Mouse (Mus musculus) ES-Bruce4 (cell line): ENCODE measurements around the gene Ltk. TPM values are rescaled to one million over a fixed set of nuclear protein-coding genes. Genes with fewer than 3 reads are reported as not detected.

Source experiments
- H3K27ac ChIP-seq: 2 replicates; pipeline ENCODE4 v1.5.1; 2012; ENCODE audit warnings: low read length, inconsistent platforms; ENCODE audit not compliant: insufficient read depth
- H3K27me3 ChIP-seq: 2 replicates; pipeline ENCODE4 v1.6.1; 2012; ENCODE audit warnings: mild to moderate bottlenecking, low read length, inconsistent platforms; ENCODE audit not compliant: control insufficient read depth, poor library complexity, insufficient read depth, severe bottlenecking
- H3K36me3 ChIP-seq: 2 replicates; pipeline ENCODE4 v1.6.1; 2012; ENCODE audit warnings: inconsistent platforms, mild to moderate bottlenecking, low read length, moderate library complexity; ENCODE audit not compliant: control insufficient read depth, poor library complexity, insufficient read depth, severe bottlenecking
- H3K4me1 ChIP-seq: one replicate; pipeline ENCODE4 v1.8.1; 2011; ENCODE audit warnings: low read length; ENCODE audit not compliant: control insufficient read depth, insufficient read depth
- H3K4me3 ChIP-seq: 2 replicates; pipeline ENCODE4 v1.5.1; 2011; ENCODE audit warnings: low read depth, mild to moderate bottlenecking, low read length
- H3K9ac ChIP-seq: 2 replicates; pipeline ENCODE4 v1.6.1; 2012; ENCODE audit warnings: low read depth, mild to moderate bottlenecking, inconsistent platforms; ENCODE audit not compliant: poor library complexity, severe bottlenecking
- H3K9me3 ChIP-seq: replicated peaks from 2 replicates; pipeline ENCODE4 v1.6.1; 2012; ENCODE audit warnings: mild to moderate bottlenecking, low read length, inconsistent platforms; ENCODE audit not compliant: control insufficient read depth, poor library complexity, insufficient read depth, severe bottlenecking
- CTCF ChIP-seq: IDR thresholded peaks from one replicate; pipeline ENCODE4 v1.8.1; 2011; ENCODE audit warnings: low read depth, low read length
- EP300 ChIP-seq: IDR thresholded peaks from 2 replicates; pipeline ENCODE4 v1.6.1; 2011; ENCODE audit warnings: low read depth, low read length; ENCODE audit not compliant: insufficient read depth
- POLR2A ChIP-seq: IDR thresholded peaks from one replicate; pipeline ENCODE4 v1.8.1; 2011; ENCODE audit warnings: low read length; ENCODE audit not compliant: insufficient read depth
- polyA plus RNA-seq: library from polyadenylated mRNA; stranded (reverse); fragments of >200 nt; gene quantifications from 2 replicates; pipeline ENCODE4 v1.2.4, GENCODE M21; 2011; ENCODE audit warnings: low read depth; ENCODE audit not compliant: missing spikeins, insufficient read depth, insufficient read length

The Ltk gene
- polyA plus RNA-seq, 1 experiment = 1.1 TPM

GRCm38 (mm10) chr2:119803618-119804274 lies 43.5 kb upstream of the Ltk start:
- peaks cover 22% of the 10 kb centered on the region for H3K4me1 ChIP-seq
- H3K27me3 ChIP-seq = no peaks in the 10 kb centered on the region
- no peaks in the 10 kb centered on the region for H3K9me3 ChIP-seq
- no peak overlapping the region for H3K9ac ChIP-seq
- H3K4me3 ChIP-seq = no peak overlapping the region
- H3K27ac ChIP-seq = peak overlapping the region; percentile 6
- no peaks in the 10 kb centered on the region for H3K36me3 ChIP-seq
- TF ChIP-seq EP300 = no peak
- TF ChIP-seq POLR2A = no peak
- no peak for TF ChIP-seq CTCF

- H3K9ac ChIP-seq = no peak overlapping the region
- TF ChIP-seq EP300 (peak; percentile 81), POLR2A (no peak), CTCF (no peak)
- H3K9me3 ChIP-seq = no peaks in the 10 kb centered on the region
- no peak overlapping the region for H3K4me3 ChIP-seq
- no peaks in the 10 kb centered on the region for H3K27me3 ChIP-seq
- no peaks in the 10 kb centered on the region for H3K36me3 ChIP-seq
- peaks cover 19% of the 10 kb centered on the region for H3K4me1 ChIP-seq
- H3K27ac ChIP-seq = peak overlapping the region; percentile 23; the same call in 1 of the 2 replicates
Measured at GRCm38 (mm10) chr2:119802767-119803617, 42.8 kb upstream of the Ltk start.

GRCm38 (mm10) chr2:119800876-119801846 lies 40.9 kb upstream of the Ltk start:
- H3K4me1 ChIP-seq = peaks cover 19% of the 10 kb centered on the region

GRCm38 (mm10) chr2:119799961-119800550 lies 39.8 kb upstream of the Ltk start:
- H3K27ac ChIP-seq = no peak overlapping the region

More at GRCm38 (mm10) chr2:119800876-119801846, 40.9 kb upstream of the Ltk start:
- Histone ChIP-seq H3K27ac (no peak overlapping the region), H3K9me3 (no peaks in the 10 kb centered on the region), H3K9ac (peak overlapping the region; percentile 92; the same call in 1 of the 2 replicates), H3K4me3 (peak overlapping the region; percentile 59; the same call in 1 of the 2 replicates), H3K36me3 (no peaks in the 10 kb centered on the region), H3K27me3 (no peaks in the 10 kb centered on the region)
- TF ChIP-seq EP300 = no peak
- TF ChIP-seq POLR2A = no peak
- TF ChIP-seq CTCF = no peak

GRCm38 (mm10) chr2:119799181-119799960 lies 39.1 kb upstream of the Ltk start:
- Histone ChIP-seq H3K9me3 (no peaks in the 10 kb centered on the region), H3K27me3 (no peaks in the 10 kb centered on the region), H3K27ac (no peak overlapping the region), H3K4me3 (peak overlapping the region; percentile 71), H3K4me1 (peaks cover 13% of the 10 kb centered on the region), H3K9ac (peak overlapping the region; percentile 92), H3K36me3 (no peaks in the 10 kb centered on the region)
- TF ChIP-seq EP300 = no peak
- TF ChIP-seq CTCF = no peak
- TF ChIP-seq POLR2A = no peak

More at GRCm38 (mm10) chr2:119799961-119800550, 39.8 kb upstream of the Ltk start:
- peak overlapping the region; percentile 59 for H3K4me3 ChIP-seq
- H3K4me1 ChIP-seq = peaks cover 18% of the 10 kb centered on the region
- H3K36me3 ChIP-seq = no peaks in the 10 kb centered on the region
- H3K9me3 ChIP-seq = no peaks in the 10 kb centered on the region
- H3K9ac ChIP-seq = peak overlapping the region; percentile 92
- no peak for TF ChIP-seq CTCF
- no peak for TF ChIP-seq EP300
- TF ChIP-seq POLR2A = no peak
- H3K27me3 ChIP-seq = no peaks in the 10 kb centered on the region
